Mouse (Mus musculus): ENCODE measurements around the gene Olfr1502.
"Not testable (repeated sequence)": the region's sequence is repeated elsewhere in the genome, so short reads cannot be mapped to it uniquely, and the experiment has no call there.

The Olfr1502 gene

DNA sequence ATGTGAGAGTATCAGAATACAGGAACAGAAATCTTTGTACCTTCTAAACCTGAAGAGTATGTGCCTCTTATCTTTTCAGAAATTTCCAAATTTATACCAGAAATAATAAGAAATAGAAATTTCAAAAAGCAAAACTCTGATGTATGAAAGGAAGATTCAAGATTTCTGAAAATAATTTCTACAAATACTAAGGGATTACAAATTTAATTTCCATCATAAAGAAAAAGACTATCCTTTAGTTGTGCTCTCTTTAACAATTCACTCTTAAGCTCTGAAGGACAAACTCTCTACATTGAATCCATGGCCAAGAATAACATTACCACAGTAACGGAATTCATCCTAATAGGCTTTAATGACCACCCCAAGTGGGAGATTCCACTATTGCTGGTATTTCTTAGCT is at the start of gene Olfr1502:
Gene Olfr1502 (plus strand): TSS at position 301 of the 400 bp plus-strand sequence.
- no peak for DNase-seq (ENCODE audit: low spot score in 2 of 2)

DNA sequence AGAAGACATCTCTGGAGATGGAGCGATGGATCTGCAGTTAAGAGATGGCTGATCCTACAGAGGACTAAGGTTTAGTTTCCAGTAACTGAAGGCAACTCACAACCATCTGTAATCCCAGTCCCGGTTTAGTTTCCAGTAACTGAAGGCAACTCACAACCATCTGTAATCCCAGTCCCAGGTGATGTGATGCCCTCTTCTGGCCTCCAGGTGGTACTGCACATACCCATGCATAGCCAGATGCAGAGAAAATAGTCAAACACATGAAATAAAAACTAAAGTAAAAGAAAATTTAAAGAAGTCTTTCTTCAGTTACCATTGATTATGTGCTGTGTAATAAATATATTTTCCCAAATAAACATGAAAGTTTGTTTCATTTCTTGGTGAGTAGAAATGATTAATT is 48.8 kb upstream of the Olfr1502 start:
- DNase-seq (ENCODE audit: low spot score in 2 of 2): no peak

DNA sequence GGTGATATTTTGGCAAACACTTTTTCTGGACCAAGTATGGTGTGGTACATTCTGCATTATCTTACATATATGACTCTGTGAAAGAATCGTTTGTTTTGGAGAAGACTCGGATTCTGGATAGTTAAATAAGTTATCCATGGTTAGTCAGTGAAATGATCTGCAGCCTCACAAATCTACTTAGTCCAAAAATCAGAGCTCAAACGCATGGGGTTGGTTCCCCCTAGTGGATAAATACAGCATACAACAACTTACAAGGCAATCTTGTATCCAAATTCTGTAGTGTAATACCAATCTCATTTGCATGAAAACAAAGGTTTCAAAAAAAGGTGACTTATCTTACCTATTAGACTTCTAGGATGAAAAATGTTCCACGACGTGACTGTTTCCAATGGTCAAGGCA is 42.8 kb upstream of the Olfr1502 start:
- DNase-seq (ENCODE audit: low spot score in 2 of 2): no peak

DNA sequence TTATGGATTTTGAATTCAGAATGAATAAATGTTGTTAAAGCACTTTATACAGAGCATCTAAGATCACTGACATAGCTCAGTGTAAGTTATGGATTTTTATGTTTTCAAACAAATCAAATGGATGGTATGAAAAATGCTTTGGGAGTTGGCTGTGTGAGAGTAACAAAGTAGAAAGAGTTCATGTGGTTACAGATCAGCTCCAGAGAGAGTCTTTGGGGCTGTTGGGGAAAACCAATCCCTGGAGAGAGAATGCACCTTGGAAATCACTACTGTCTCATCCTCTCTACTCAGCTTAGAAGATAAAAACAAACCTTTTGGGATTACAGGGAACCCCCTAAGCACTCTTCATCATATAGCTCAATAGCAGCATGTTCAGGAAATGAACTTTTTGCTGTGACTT is 42.2 kb upstream of the Olfr1502 start, which contains the start of gene Olfr1499:
Gene Olfr1499 (minus strand): TSS at position 101 of the 400 bp plus-strand sequence.
- no peak for DNase-seq (ENCODE audit: low spot score in 2 of 2)

DNA sequence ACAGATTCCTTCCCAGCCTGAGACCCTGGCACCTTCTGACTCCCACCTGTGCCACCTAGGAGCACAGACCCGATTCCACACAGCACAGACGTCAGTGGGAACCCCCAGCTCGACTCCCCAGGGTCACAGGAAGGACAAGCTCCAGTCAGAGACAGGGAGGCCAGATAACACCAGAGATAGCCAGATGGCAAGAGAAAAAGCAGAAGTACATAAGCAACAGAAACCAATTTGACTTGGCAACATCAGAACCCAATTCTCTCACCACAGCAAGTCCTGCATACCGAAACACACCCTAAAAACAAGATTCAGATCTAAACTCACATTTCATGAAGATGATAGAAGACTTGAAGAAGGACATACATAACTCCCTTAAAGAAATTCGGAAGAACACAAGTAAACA is 40.7 kb upstream of the Olfr1502 start:
- no peak for DNase-seq (ENCODE audit: low spot score in 2 of 2)

DNA sequence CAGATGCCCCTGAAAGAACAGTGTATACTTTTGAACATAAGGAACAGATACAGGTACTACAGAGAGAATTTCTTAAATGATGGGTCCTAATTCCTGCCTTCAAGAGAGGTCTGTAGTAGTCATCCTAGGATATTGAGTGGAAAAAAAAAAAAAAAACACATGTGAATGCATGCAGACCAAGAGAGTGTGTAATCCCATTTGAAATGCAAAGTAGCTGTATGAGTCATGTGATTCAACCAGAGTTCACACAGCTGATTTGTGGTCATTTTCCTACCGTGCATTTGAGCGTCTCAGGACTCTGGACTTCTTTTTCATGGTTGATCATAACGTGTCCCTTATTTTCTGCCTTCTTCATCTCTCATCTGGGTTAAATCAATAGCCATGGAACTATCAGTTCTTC is 33.1 kb upstream of the Olfr1502 start:
- DNase-seq (ENCODE audit: low spot score in 2 of 2): no peak

DNA sequence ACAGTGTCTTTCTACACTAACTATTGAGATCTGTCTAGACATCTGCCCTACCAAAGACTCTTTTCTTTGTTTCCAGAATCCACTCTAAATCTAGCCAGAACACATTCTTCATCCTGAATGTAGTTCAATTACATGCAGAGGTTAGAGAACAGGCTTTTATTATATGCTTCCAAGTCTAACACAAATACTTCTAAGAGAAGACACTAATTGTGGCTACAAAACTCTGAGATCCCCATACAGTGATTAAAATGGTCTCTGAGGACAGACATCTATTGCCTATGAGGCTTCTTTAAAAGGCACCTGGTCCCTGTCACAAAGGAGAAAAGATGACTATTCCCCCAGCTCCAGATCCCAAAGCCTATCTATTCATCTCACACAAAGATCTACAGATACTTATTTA is 31.2 kb upstream of the Olfr1502 start, which contains the start of gene Olfr1500:
Gene Olfr1500 (minus strand): TSS at position 101 of the 400 bp plus-strand sequence.
- no peak for DNase-seq (ENCODE audit: low spot score in 2 of 2)

DNA sequence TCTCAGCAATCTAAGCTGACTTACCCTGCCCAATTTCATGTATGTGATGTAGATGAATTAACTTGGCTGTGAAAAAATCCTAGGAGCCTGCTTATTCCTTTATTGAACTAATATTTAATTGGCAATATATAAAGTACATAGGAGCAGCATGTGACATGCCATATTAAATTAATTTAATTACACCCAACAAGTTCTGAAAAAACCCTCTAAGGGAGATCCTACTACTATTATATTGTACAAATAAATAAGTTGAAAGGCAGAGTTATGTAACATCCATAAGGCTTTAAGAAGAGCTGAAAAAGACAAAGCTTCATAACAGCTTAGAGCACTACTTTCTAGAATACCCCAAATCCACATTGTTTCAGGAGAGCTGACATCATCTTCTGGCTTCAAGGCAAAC is 11.0 kb upstream of the Olfr1502 start, which contains the start of gene Olfr1501:
Gene Olfr1501 (minus strand): TSS at position 101 of the 400 bp plus-strand sequence.
- not testable (repeated sequence) for DNase-seq (ENCODE audit: low spot score in 2 of 2)

DNA sequence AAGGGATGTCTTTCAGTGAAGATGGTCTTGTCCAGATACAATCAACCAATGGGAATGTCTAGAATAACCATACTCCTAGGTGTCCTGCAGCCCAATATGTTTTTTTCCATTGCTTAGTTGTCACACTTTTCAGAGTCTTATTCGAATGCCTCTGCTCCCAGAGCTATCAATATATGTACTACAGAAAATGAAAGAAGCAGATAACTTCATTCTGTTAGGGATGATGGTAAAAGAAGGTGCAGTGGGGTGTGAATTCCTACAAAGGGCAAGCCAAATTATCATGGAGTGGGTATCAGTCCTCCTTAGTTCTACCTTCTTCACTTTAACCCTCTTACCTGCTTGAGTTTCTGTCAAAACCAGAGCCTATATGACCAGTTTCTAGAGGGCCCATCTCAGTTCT is 36.2 kb downstream of the Olfr1502 start, which contains the start of gene Olfr1504:
Gene Olfr1504 (minus strand): TSS at position 101 of the 400 bp plus-strand sequence.
- DNase-seq (ENCODE audit: low spot score in 2 of 2): no peak
